8 mouse cellular contexts compared by ENCODE assay signal in the genomic region with DNA sequence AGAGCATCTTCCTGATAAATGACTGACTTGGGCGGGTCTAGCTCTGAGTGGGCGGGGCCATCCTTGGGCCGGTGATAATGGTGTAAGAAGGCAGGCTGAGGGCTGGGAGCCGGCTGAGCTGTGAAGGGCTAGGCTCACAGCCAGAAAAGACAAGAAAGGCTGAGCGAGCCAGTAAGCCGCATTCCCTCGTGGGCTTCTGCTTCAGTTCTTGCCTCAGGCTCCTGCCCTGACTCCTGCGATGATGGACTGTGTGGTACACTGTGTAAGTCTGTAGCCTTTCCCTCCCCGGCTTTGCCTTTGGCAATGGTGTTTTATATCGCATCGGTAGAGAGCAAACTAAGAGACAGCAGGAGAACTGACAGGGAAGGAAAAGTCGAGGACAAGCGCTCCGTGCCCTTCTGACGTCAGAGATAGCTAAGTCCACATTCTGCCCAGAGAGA.
DNase-seq lines count a peak whose midpoint lies in the region; ATAC-seq lines count a peak whose summit lies in the region.

No protein-coding gene starts in this region.

- H3K9me3 ChIP-seq in forebrain, embryonic 13.5 days (replicated peaks) = no peaks in the 10 kb centered on the region
- H3K9me3 ChIP-seq in megakaryocyte, embryonic 14.5 days = no peaks in the 10 kb centered on the region

- H3K9ac ChIP-seq in forebrain, embryonic 13.5 days = peak overlapping the region; percentile 37; the same call in 1 of the 2 replicates

- peak; percentile 47 for ATAC-seq in frontal cortex, adult (ENCODE audit: low TSS enrichment)
- peak; percentile 61 for ATAC-seq in forebrain, embryonic 13.5 days

- intact Hi-C loops in left cerebral cortex, postnatal 36 days (cut with DNase I) = no loop called here

- DNase-seq in frontal cortex, postnatal 14 days (ENCODE audit: low spot score in 2 of 2) = no peak
- peak; percentile 54 for DNase-seq in cerebellum, adult 11-12 months
- DNase-seq in heart, postnatal 4 days = peak; percentile 67
- peak; percentile 38 to 39 for DNase-seq in left cerebral cortex, postnatal 36 days (ENCODE audit: low spot score in 2 of 2)
- peak; percentile 13 for DNase-seq in skeletal muscle tissue, adult 2 months (ENCODE audit: low read depth, low spot score)

- 0 out of 2 replicates have a peak, but pooled peaks cover 6% of the 10 kb centered on the region for H3K36me3 ChIP-seq in forebrain, embryonic 13.5 days (ENCODE audit: poor library complexity, severe bottlenecking)
- peaks cover 7% of the 10 kb centered on the region for H3K36me3 ChIP-seq in megakaryocyte, embryonic 14.5 days (replicated peaks; ENCODE audit: low read length)

- peak overlapping the region; percentile 14; the same call in 1 of the 2 replicates for H3K4me3 ChIP-seq in forebrain, embryonic 13.5 days
- peak overlapping the region; percentile 88 for H3K4me3 ChIP-seq in megakaryocyte, embryonic 14.5 days (replicated peaks)

- H3K27ac ChIP-seq in forebrain, embryonic 13.5 days = no peak overlapping the region

- WGBS in forebrain, embryonic 13.5 days = 5% methylated on average over 15 of the region's 15 CpGs

- no peaks in the 10 kb centered on the region for H3K27me3 ChIP-seq in forebrain, embryonic 13.5 days
- H3K27me3 ChIP-seq in megakaryocyte, embryonic 14.5 days (replicated peaks) = peaks cover 16% of the 10 kb centered on the region

- peak overlapping the region; percentile 54 for H3K4me2 ChIP-seq in forebrain, embryonic 13.5 days

- peaks cover 15% of the 10 kb centered on the region for H3K4me1 ChIP-seq in forebrain, embryonic 13.5 days
- H3K4me1 ChIP-seq in megakaryocyte, embryonic 14.5 days = peaks cover 43% of the 10 kb centered on the region

Comparison
In these comparisons a context has a peak if more than half of its experiments do, and no peak if none do; other contexts are left out.
1. DNase-seq: peak in cerebellum, adult 11-12 months (single experiment), heart, postnatal 4 days (single experiment), left cerebral cortex, postnatal 36 days (2 of 2) and skeletal muscle tissue, adult 2 months (single experiment); none in frontal cortex, postnatal 14 days (0 of 2).